Comparison of ENCODE assay signal across 27 mouse cellular contexts in the genomic region with DNA sequence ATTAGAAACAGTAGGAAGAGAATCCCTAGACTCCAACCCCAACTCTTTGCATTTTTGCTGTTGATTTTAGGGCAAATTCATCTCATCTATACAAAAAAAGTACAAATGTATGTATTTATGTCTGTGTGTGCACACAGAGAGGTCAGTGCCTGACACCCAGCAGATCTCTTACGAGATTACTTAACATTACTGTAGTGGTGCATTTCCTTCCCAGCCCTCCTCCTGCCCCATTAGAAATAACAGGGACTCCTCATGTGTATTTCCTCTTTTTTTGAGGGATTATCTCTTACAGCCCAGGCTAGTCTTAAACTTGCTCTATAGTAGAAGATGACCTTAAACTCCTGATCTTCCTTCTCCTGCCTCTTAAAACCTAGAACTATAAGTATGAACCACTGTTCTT. TPM values are rescaled to one million over a fixed set of nuclear protein-coding genes. Genes with fewer than 3 reads are reported as not detected.
DNase-seq lines count a peak whose midpoint lies in the region; ATAC-seq and TF ChIP-seq lines count a peak whose summit lies in the region.
"Had no signal": no experiment of that assay in that cellular context is flagged by ENCODE, and none has a peak within 500 bp of the region (broad histone marks: within the 10 kb centered on the region; RNA-seq: fewer than 3 reads in every experiment).

No protein-coding gene starts in this region.

- TF ChIP-seq CTCF in bone marrow macrophage, adult 2 months (IDR thresholded peaks at IDR 0.05; ENCODE audit: low read depth, low read length), result no peak

- H3K9me3 ChIP-seq in heart, embryonic 10.5 days, result no peaks in the 10 kb centered on the region
- H3K9me3 ChIP-seq: embryonic facial prominence, embryonic 10.5 days; embryonic facial prominence, embryonic 13.5 days; forebrain, embryonic 12.5 days; forebrain, embryonic 15.5 days; heart, embryonic 13.5 days; hindbrain, embryonic 15.5 days had no signal

- H3K4me3 ChIP-seq in bone marrow macrophage, adult 2 months (ENCODE audit: insufficient read depth, low read length), result no peak overlapping the region
- no peak overlapping the region for H3K4me3 ChIP-seq in heart, embryonic 10.5 days
- H3K4me3 ChIP-seq: embryonic facial prominence, embryonic 10.5 days; embryonic facial prominence, embryonic 13.5 days; erythroblast, embryonic 14.5 days; forebrain, embryonic 12.5 days; forebrain, embryonic 15.5 days; heart, embryonic 13.5 days; hindbrain, embryonic 15.5 days had no signal

- TF ChIP-seq POLR2A in bone marrow macrophage, adult 2 months (IDR thresholded peaks at IDR 0.05; ENCODE audit: borderline replicate concordance, low read depth, low read length), result no peak

- no peaks in the 10 kb centered on the region for H3K27me3 ChIP-seq in heart, embryonic 10.5 days (ENCODE audit: insufficient read depth, poor library complexity, severe bottlenecking)
- H3K27me3 ChIP-seq: CH12.LX; embryonic facial prominence, embryonic 13.5 days; forebrain, embryonic 12.5 days; forebrain, embryonic 15.5 days; heart, embryonic 13.5 days; hindbrain, embryonic 15.5 days had no signal

- 83% methylated on average over 1 of the region's 1 CpGs for WGBS in heart, embryonic 10.5 days

- peak; percentile 58 for ATAC-seq in megakaryocyte, adult 5-6 weeks (ENCODE audit: poor library complexity, severe bottlenecking)
- ATAC-seq: forebrain, embryonic 15.5 days; intestine, postnatal 0 days had no signal

- peak overlapping the region; percentile 30 for H3K27ac ChIP-seq in bone marrow macrophage, adult 2 months (ENCODE audit: insufficient read depth, low read depth, low read length)
- no peak overlapping the region for H3K27ac ChIP-seq in heart, embryonic 10.5 days
- H3K27ac ChIP-seq: embryonic facial prominence, embryonic 10.5 days; embryonic facial prominence, embryonic 13.5 days; forebrain, embryonic 12.5 days; forebrain, embryonic 15.5 days; heart, embryonic 13.5 days; hindbrain, embryonic 15.5 days had no signal

- peaks cover 49% of the 10 kb centered on the region for H3K4me1 ChIP-seq in bone marrow macrophage, adult 2 months (ENCODE audit: control insufficient read depth, insufficient read depth, low read length)
- H3K4me1 ChIP-seq in heart, embryonic 10.5 days, result peaks cover 12% of the 10 kb centered on the region; the same call in 1 of the 2 replicates
- H3K4me1 ChIP-seq: embryonic facial prominence, embryonic 10.5 days; forebrain, embryonic 12.5 days; forebrain, embryonic 15.5 days; hindbrain, embryonic 15.5 days had no signal

- DNase-seq in heart, adult 11 months, result peak; percentile 25
- no peak for DNase-seq in heart, adult 18-20 months
- DNase-seq in adrenal gland, adult 8-10 months, result no peak
- DNase-seq in right cerebral cortex, adult 2 months (ENCODE audit: low spot score in 2 of 2), result no peak
- DNase-seq in heart, embryonic 10.5 days (ENCODE audit: low spot score), result no peak
- DNase-seq: adrenal gland, postnatal 10 days; adrenal gland, postnatal 36 days; B cell, adult 2 months; cerebellum, adult 11 months; cerebellum, adult 2 months; cerebellum, postnatal 10 days; cerebellum, postnatal 36 days; embryo, embryonic 11 days; gastrocnemius, postnatal 25 days; heart, postnatal 14 days; heart, postnatal 4 days had no signal

- no peaks in the 10 kb centered on the region for H3K36me3 ChIP-seq in heart, embryonic 10.5 days
- H3K36me3 ChIP-seq: embryonic facial prominence, embryonic 10.5 days; embryonic facial prominence, embryonic 13.5 days; forebrain, embryonic 12.5 days; forebrain, embryonic 15.5 days; heart, embryonic 13.5 days; hindbrain, embryonic 15.5 days had no signal

RNA-seq across cellular contexts. Expression of gene Katnbl1, which starts 13.7 kb away (rescaled TPM):
- 1 to 10 TPM; 4.2 to 4.4 TPM for total RNA-seq in heart, adult 18-20 months (2021)
- polyA plus RNA-seq in bone marrow macrophage, adult 2 months (2012; ENCODE audit: insufficient read depth, insufficient read length, missing spikeins), result 21.9 and 25.2 TPM in 2 replicates
- 21.0 and 21.8 TPM in 2 replicates for total RNA-seq in megakaryocyte, adult 5-6 weeks (2015)
- 17.0 TPM in 2 replicates for total RNA-seq in megakaryocyte, adult 5-6 weeks (2017)
- 10 to 100 TPM; 10.8 to 13.9 (median 12.1) TPM for total RNA-seq in adrenal gland, adult 8-10 months (2022)
- polyA plus RNA-seq in heart, embryonic 10.5 days (2016; fragmentation: Nextera tagmentation; extraction: Ambion mirVana), result 27.4 and 36.6 TPM in 2 replicates

RNA-seq across cellular contexts. Expression of gene Emc4, which starts 24.9 kb away (rescaled TPM):
- total RNA-seq in heart, adult 18-20 months (2021), result 10 to 100 TPM; 70.8 to 70.9 TPM
- polyA plus RNA-seq in bone marrow macrophage, adult 2 months (2012; ENCODE audit: insufficient read depth, insufficient read length, missing spikeins), result 49.9 and 58.9 TPM in 2 replicates
- total RNA-seq in megakaryocyte, adult 5-6 weeks (2015), result 60.0 and 65.6 TPM in 2 replicates
- total RNA-seq in megakaryocyte, adult 5-6 weeks (2017), result 39.5 and 39.9 TPM in 2 replicates
- total RNA-seq in adrenal gland, adult 8-10 months (2022), result 100 to 1,000 TPM in 2 of 4 experiments, 10 to 100 TPM in 2; 86.5 to 106 (median 95.5) TPM
- 114 and 134 TPM in 2 replicates for polyA plus RNA-seq in heart, embryonic 10.5 days (2016; fragmentation: Nextera tagmentation; extraction: Ambion mirVana)
